Mouse (Mus musculus): ENCODE results near the gene Bpnt1.
"Not testable (repeated sequence)": the region's sequence is repeated elsewhere in the genome, so short reads cannot be mapped to it uniquely, and the experiment has no call there.

The Bpnt1 gene

DNA sequence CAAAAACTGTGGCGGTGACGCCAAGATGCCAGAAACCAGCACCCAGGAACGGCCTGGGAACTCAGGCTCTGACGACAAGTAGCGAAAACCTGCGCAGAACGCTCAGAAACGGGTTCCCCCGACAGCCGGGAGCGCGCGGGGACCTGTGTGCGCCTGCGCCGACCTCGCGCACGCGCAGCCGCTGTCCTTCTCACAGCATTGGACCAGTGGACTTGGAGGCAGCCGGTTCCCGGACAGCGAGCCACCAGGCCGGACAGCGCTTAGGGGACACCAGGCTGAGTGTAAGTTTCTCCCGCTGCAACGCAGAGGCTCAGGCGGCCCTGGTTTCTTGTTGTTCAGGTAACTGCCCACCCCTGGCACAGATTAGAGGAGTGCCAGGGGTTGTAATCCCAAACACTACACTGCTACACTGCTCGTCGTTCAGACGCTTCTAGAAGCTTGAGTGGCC, at the start of gene Bpnt1:
Bpnt1 (plus strand) TSS at position 167 of the 448 bp plus-strand sequence.
- DNase-seq (ENCODE audit: low read depth, low spot score) = peak; percentile 91

DNA sequence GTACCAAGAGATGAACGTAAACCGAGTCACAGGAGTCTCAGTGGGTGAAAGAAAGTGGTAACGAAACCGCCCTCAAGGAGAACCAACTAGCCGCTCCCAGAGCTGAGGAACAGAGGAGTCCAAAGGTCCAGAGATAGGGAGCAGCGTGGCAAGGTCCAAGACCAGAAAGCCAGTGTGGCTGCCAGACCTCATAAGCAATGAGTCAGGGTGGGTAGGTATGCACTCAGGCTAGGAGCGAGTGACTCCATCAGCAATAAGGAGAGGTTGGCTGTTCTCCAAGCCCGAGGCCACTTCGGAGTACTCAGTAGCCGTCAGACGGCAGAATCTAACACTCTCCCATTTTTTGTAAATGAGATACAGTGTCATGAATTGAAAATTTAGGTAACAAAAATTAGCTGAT, 49.1 kb upstream of the Bpnt1 start:
- no peak for DNase-seq (ENCODE audit: low read depth, low spot score)

DNA sequence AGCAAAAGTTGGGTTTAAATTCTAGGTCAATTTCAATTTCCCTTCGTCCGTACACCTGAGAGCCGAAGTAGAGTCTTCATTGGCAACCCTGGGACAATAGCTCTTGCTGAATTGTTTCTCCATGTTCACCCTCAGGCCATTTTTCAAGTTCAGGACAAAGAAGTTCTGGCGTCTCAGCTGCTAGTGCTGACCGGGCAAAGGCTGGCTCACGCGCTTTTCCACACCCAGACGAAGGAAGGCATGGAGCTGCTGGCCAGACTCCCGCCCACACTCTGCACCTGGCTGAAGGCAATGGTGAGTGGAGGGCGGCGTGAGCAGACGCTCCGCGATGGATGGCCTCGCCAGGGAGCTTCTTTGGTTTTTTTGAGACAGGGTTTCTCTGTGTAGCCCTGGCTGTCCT, 48.7 kb upstream of the Bpnt1 start:
- DNase-seq (ENCODE audit: low read depth, low spot score) = no peak

DNA sequence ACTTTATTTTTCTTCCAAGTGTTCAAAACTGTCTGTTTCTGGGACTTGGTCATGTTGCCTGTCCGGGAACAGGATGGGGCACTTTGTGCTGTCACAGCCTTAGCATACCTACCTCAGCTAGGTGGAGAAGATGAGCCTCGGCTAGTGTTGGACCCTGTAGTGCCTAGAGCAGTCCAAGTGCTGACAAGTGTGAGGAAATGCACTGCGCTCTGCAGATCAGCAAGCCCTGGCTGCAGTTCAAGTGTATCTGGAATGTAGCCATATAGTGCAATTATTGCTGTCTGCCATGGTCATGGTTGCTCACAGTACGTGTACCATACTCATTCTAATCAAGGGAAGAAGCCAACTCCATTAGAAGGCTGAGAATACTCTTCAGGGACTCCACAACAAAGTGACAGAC, 47.2 kb upstream of the Bpnt1 start:
- no peak for DNase-seq (ENCODE audit: low read depth, low spot score)

DNA sequence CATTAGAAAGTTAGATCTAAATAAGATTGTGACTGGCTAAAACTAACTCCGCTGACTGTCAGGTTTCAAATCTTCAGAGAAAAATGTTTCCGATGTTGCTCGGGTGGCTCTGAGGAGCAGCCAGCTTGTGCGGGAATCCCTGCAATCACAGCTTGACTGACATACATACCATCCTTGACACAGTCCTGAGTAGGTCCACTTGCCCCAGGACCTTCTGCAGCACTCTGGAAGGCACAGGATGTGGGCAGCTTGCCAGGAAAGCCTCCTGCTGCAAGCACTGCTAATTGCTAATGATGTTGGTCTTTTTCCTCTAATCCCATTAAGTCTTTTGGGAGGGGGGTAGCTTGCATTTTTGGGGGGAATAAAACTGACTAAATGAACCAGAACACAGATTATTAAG, 46.8 kb upstream of the Bpnt1 start:
- no peak for DNase-seq (ENCODE audit: low read depth, low spot score)

DNA sequence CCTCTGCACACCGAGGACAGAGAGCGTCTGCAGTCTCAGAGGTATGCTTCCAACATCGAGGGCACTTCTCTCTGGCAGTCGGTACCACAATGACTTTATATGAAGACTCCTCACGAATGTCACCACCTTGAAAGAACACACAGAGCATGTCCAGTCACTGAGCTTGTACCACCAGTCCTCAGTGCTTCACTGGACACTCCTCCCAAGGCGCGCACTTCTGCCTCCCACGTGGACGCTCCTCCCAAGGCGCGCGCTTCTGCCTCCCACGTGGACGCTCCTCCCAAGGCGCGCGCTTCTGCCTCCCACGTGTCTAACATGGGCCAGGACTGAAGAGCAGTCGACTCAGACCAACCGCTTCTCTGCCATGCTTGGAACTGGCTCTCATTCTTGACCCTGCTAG, 44.9 kb upstream of the Bpnt1 start:
- DNase-seq (ENCODE audit: low read depth, low spot score) = no peak

DNA sequence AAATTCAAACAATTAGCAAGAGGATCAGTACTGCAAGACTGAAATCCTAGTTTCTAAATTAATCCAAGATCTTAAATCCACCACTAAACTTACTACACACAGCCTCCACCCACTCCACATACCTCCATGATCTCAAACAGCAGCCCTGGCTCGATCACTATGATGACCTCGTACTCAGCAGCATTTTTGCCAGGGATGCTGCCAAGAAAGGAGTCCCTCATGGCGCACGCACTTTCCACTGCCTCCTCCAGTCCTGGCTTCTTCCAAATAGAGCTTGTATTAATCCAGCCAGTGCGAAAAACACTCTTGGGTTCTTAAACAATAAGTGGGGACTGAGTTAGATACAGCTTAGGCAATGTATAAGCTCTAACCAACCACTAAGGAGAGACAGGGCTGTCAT, 42.7 kb upstream of the Bpnt1 start:
- DNase-seq (ENCODE audit: low read depth, low spot score) = no peak

DNA sequence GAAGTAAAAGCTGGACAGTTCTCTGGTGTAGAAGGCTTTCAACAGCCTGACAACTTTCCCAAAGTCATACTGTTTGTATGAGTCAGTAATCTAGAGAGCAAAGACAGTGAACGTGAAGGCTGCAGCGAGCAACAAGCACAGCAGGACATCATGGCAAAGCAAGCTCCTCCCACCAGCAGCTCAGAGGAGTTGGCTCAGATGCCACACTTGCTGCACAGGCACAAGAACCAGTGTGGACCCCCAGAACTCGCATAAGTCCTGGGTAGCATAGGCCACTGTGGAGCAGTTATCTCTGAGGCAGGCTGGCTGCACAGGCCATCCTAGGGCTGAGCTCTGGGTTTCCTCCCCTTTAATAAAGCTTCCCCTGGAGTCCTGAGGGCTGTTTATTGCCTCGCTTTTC, 40.6 kb upstream of the Bpnt1 start:
- DNase-seq (ENCODE audit: low read depth, low spot score) = no peak

DNA sequence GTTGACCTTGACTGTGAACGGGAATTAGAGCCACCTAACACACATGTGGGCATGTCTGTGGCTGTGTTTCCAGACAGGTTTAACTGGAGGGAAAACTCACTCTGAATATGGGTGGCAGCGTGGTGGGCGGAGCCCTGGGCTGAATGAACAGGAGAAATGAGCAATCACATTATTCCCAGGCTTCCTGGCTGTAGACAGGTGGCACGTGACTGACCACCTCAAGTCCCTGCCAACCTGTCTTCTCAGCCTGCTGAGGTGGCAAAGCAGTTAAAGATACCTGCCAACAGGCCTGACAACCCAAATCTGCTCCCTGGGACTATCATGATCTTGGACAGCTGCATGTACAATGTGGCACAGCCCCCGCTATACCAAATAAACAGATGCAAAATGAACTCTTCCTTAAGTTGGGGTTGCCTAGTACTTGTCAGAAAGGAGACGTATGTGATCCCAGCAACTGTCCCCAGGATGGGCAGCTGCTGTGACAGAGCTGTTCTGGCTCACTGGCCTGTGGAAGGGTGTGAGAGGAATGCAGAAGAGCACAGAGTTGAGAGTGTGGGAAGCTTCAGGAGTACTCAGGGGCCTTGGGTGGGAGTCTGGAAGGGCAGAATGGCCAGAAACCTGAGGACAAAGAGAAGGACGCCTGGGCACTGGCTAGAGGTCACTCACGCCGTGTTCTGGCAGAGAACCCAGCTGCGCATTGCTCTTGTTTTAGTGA, 39.1 kb upstream of the Bpnt1 start:
- no peak for DNase-seq (ENCODE audit: low read depth, low spot score)

DNA sequence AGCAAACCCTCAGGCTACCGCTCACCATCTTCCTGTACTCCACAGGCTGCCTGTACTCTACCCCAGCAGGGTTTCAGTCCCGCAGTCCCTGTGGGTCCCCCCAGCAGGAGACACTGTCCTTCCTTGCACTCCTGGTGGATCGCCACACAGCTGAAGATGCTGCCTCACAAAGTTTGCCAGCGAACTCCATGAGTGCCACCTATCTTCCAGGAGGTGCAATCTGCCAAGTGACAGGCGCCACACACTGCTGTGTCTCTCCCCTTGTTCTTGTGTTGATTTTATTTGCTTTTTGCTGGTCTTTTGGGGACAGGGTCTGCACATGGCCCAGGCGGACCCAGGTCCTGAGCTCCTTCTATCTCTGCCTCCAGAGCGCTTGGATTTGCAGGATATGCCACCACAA, 35.1 kb upstream of the Bpnt1 start:
- DNase-seq (ENCODE audit: low read depth, low spot score) = no peak

DNA sequence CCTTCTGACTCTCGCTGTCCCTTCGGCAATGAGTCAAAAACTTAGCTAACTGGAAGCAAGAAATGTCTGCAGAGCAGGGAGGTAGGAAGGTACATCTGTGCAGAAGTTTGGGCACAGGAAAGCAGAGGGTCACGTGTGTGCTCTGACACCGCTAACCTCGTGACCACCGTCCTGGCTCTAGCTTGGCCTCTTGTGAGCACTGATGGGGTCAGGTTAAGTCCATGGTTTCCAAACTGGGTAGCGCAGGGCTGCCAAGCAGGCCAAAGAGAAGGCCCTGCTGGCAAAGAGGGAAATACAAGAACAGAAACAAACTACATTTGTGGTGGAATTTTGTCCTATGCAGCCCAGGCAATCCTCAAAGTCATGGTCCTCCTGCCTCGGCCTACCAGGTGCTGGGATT, 33.5 kb upstream of the Bpnt1 start:
- DNase-seq (ENCODE audit: low read depth, low spot score) = no peak

DNA sequence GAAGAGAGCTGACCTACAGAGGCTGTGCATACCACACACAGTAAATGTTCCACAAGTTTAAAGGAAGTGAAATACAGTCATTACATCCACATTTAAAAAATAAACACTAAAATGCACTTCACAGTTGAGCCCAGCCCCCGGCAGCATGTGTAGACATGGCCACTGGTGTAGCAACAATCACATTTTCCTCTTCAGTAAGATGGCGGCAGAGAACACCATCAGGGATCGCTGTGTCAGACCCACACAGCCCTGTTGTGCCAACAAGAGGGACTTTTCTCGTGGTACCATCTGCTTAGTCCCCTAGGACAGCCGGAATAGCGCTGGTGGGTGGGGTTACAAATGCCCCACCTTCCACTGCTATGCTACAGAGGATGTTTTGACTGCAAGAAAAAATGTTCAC, 29.1 kb upstream of the Bpnt1 start:
- no peak for DNase-seq (ENCODE audit: low read depth, low spot score)

DNA sequence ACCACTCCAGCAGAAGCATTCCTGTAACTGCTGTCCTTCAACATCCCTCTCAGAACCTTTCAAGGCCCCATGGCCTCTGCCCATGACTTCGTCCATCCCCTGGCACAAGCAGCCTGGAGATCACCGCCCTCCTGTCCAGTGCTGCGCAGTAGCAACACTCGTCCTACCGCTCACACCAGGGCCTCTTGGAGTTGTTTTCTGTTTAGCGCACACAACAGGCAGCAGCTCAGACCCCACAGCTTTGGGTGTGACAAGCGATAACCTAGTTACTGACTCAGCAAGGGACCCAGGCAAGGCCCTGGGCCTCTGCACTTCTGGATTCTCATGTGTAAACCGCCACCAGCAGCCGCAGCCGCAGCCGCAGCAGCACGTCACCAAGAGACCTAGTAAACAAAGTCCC, 25.1 kb upstream of the Bpnt1 start:
- no peak for DNase-seq (ENCODE audit: low read depth, low spot score)

DNA sequence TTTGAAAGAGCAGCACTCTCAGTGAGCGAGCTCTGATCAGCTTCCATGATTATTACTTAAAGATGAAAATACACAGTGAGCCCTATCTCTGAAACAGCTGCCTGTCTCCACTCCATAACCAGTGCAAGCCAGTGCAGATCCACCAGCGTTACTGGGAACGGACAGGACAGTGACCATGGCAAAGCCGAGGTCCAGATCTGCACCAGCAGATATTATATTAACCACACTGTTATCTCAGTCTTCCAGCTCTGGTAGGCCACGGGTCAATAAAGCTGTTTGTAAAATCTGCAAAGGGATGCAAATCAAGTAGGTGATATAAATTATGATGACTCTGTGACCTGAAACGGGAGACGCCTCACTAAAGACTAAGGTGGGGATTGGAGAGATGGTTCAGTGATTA, 24.3 kb upstream of the Bpnt1 start:
- no peak for DNase-seq (ENCODE audit: low read depth, low spot score)

DNA sequence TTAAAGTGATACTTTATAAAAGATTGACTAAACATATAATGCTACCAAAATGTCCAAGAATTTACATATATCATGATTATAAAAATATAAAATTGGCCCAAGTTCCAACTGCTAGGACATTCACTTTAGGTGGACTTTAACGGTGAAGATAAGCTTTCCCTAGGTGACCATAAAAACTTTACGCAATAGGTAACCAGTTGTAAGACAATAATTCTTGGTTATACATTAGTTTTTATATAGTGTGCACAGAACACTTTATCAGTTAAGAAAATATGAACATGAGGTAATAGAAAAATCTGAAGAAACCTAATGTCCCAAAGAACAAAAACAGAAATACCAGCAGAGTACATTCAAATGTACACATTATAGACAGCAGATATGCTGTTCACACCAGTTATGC, 23.6 kb upstream of the Bpnt1 start:
- no peak for DNase-seq (ENCODE audit: low read depth, low spot score)

DNA sequence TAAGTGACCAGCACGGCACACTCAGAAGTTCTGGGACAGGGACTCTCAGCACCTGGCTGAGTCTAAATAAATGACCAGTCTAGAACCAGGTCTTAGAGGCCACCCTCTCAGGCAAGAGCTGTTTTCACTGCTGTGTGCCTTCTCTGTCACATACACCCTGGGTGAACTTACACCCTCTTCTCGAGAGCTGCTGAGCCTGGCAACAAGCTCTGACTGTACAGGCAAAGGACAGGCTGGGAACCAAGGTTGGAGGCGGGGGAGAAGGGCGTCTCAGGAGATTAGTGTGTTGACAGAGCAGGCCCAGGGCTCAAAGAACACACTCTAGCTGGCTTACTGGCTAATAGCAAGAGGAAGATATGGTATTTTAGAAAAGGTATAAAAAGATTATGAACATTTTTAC, 23.0 kb upstream of the Bpnt1 start:
- no peak for DNase-seq (ENCODE audit: low read depth, low spot score)

DNA sequence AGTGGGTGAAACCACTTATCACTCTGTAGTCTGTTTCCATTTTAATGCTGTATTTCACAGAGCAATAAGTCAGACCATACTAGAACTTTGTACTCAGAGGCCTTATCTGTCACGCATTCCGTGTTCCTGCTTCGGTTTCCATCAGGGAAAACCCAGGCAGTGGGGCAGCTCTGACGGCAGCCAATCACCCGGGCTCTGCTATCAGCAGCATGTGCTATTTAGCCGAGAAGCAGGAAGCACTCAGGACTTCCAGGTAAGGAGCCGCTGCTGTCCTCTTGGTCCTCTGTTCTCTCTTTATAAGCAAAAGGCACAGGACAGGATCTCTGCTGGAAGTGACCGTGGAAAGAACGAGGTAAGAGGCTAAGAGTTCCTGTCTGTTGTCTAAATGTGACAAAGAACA, 20.0 kb upstream of the Bpnt1 start:
- no peak for DNase-seq (ENCODE audit: low read depth, low spot score)

DNA sequence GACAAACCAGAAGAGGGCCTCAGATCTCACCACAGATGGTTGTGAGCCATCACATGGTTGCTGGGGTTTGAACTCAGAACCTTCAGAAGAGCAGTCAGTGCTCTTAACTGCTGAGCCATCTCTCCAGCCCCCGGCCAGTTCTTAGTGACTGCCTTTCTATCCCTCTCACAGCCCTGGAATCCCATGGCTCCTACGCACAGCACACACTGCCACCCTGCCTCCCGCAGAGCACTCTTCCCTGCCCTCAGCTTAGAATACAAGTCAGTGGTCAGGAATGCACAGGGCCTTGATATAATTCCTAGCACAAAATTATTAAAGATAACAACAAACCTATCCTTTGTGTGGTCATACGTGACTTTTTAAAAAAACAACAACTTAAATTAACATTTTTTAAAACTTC, 17.4 kb upstream of the Bpnt1 start:
- DNase-seq (ENCODE audit: low read depth, low spot score) = no peak

DNA sequence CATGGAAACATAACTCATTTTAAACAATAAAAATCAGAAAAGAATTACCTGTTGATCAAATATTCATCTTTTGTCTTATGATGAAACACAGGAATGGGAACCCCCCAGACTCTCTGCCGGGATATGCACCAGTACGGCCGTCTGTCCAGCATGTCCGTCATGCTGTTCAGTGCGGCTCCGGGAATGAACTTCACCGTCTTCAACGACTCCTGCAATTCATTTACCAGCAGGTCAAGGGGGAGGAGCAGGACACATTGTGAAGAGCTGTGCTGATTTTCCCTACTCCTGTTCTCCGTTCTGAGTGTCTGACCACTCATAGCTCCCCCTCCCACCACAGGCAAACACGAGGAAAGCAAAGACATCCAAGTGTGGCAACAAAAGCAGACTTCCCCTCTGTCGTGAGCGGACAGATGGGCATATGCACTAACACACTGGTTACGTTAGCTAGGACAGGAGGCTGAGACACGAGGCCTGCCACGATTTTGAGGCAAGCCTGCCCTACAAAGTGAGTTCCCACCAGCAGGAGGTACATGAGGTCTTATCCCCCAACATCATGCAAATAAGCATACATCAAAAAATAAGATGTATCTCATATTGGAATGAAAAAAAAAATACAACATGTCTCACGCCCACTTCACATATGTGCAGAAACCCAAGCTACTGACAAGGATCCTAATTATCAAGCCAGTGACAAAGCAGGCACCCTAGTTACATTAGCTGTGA, 15.9 kb upstream of the Bpnt1 start:
- no peak for DNase-seq (ENCODE audit: low read depth, low spot score)

DNA sequence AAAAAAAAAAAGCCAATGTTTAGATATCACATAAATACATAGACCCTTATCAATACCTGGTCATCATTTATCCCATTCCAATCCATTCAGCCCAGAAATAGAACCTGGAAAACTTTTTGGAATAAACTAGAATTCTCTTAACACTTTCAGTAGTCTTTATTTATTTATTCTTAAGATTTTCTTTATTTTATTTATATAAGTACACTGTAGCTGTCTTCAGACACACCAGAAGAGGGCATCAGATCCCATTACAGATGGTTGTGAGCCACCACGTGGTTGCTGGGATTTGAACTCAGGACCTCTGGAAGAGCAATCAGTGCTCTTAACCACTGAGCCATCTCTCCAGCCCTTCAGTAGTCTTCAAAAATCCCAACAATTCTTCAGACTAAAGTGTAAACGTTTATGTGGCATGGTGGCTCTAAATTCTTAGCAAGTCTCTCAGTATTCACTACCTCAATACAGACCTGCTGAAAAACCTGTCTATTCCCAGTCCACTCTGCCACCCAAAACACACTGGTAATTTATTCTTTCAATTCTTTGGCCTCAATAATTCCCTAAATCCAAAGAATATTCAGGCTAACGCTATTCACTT, 4.1 kb upstream of the Bpnt1 start:
- DNase-seq (ENCODE audit: low read depth, low spot score) = not testable (repeated sequence)

DNA sequence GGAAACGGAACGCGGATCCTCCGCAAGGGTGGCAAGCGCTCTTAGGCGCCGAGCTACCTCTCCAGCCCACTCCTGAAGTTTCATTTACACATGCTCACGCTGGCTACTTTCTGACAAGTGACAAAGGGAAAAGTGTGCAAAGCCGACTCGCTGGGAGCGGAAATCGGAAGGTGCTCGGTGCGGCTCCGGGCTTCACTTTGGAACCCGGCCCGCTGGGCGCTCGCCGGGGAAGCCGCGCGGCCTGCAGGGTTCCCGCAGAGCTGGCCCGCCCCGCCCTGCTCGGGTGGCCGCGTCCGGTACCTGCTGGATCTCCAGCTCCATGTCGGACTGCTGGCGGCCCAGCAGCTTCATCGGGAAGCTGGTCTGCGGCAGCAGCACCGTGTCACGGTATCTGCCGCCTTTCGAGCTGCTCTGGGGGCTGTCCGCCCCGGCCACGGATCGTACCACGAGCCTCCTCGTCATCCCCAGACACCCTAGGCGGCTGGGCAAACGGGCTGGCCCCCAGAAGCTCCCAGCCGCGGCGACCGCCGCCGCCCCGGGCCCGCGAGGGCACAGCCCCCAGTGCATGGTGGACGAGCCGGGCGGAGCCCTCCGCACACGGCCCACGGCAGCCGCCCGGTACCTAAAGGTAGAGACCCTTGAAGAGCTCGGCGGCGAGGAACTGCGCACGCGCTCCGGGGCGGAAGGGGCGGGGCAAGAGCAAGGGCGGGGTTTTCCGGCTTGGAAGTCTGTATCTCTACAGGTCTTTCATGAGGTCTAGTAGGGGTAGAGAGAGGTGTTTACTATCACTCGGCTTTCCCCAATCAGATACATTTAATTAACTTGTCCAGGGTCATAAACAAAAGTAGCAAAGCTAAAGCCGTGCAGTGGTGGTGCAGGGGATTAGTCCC, 3.0 kb upstream of the Bpnt1 start, which contains the start of gene Iars2:
Iars2 (minus strand) TSS at position 676 of the 890 bp plus-strand sequence.
- peak; percentile 96 for DNase-seq (ENCODE audit: low read depth, low spot score)

DNA sequence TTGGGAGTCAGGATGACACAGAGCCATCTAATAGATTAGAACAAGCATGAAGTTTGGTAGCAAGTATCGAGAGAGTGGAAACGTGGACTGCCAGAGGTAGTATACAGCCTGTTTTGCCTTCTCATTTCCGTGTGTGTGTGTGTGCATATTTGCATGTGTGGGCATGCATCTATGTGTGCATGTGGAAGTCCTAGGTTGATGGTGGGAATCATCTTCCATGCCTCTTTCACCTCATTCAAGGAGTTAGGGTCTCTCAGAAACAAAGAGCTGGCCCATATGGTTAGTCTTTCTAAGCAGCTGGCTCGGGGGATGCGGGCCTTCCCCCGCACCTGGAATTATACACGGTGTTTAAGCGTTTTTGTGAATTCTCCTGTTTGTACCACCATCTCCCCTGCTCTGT, 2.1 kb upstream of the Bpnt1 start:
- no peak for DNase-seq (ENCODE audit: low read depth, low spot score)
